Mouse (Mus musculus): Measurements from ENCODE around the gene Asic2.

The Asic2 gene

DNA sequence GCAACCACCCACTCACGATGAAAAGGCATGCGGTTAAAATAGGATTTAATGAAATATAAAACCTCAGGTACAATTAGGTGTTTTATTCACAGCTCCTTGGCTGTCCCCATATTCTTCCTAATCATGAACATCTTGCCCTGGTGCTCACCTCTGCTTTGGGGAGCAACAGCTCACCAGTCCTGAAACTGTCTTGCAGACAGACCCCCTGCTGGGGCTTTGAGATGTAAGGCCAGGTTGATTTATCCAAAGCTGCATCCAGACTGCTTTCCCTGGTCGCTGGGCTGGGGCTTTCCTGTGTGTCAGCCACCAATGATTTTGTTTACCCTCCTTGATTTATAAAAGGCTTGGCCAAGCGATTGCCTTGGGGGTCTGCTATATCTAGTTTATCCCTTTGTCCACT is 805.2 kb downstream of the Asic2 start:
- WGBS = 62% methylated on average over 4 of the region's 4 CpGs

DNA sequence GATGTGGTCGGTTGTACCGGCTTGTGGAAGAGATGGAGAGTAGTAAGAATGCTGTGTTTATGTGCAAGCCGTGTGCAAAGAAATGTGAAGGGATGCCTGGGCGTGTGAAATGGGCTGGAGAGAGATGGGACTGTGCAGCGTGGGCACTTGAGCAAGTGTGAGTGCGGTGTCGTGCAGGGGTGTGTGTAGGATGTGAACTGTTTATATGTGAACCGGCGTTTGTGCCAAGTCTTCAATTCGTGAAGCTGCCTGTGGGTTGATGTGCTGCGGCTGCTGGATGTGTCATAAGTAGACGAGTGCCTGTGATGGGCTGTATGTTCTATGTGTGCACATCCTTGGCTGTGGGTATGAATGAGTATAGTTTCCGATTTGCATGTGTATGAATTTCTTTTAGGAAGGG is 814.4 kb downstream of the Asic2 start:
- 5% methylated on average over 13 of the region's 13 CpGs for WGBS

DNA sequence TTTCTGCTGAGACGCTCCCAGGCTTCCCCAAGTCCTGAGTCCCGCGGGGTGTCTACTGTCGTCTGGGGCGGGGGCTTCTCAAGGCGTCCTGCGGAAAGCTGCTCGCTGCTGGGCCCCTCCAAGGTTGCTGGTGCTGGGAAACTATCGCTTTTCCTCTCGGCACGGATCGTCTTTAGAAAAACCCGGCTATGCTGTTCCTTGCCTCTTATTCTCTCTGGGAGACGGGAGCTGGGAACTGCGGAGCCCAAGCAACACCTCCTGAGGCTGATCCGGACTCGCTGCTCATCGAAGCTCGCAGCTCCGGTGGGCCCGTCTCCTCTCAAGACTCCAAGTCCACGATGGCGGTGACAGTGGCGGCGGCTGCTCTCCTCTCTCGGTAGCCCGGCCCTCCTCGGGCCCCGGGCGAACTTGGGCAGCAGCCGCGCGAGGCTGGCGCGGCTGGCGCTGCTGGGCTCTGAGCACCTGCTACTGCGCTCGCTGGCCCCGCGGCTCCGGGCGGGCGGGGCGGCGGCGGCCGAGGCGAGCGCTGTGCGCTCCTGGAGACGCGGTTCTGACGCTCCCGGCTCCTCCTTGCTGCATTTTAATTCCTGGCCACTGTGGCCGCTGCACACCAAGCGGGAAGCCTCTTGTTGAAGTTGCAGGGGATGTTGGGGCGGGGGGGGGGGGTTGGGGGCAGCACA is 815.0 kb downstream of the Asic2 start:
- WGBS = under 1% methylated on average over 57 of the region's 57 CpGs

DNA sequence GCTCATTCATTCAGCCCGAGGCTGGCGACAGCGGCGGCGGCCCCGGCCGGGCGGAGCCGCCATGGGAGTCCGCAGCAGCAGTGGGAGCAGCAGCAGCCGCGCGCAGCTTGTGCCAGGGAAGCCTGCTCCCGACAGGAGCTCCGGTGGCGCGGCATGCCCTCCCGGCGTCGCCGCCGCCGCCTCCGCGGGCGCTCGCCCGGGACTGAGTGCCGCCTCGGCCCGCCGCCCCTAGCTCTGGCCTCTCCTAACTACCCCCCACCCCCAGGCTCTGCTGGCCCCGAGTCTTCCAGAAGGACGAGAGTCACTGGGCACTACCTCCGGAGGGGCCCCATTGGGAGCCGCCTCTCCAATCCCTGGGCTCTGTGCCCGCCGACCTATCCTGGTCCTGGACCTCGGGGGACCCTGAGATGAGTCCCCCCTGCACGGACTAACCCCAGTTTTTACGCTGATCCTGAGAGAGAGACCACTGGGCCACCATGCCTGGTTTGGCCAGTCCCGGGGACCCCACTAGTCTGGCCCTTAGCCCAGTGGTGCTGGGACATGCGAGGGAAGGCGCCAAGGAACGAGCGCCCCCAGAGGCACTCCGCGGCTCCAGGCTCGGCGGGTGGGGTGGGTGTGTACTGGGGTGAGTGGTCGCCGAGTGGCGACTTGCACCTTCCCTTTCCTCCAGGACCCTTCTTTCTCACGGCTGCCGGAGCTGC is 815.6 kb downstream of the Asic2 start:
- WGBS = under 1% methylated on average over 53 of the region's 55 CpGs

DNA sequence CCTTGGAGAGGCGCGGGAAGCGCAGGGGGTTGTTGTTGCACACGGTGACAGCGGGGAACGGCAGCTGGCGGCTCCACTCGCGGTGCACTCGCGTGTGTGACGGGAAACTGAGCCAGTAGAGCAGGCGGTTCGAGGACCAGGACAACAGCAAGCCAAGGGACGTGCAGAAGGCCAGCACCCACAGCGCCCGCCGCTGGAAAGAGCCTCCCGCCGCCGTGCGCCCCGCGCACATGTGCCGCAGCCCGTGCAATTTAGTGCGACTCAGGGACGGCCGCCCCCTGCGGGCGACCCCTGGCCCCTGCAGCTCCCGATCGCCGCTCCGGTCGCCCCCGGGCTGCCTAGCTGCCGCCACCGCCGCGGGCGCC is 816.3 kb downstream of the Asic2 start:
- WGBS = 2% methylated on average over 42 of the region's 42 CpGs

DNA sequence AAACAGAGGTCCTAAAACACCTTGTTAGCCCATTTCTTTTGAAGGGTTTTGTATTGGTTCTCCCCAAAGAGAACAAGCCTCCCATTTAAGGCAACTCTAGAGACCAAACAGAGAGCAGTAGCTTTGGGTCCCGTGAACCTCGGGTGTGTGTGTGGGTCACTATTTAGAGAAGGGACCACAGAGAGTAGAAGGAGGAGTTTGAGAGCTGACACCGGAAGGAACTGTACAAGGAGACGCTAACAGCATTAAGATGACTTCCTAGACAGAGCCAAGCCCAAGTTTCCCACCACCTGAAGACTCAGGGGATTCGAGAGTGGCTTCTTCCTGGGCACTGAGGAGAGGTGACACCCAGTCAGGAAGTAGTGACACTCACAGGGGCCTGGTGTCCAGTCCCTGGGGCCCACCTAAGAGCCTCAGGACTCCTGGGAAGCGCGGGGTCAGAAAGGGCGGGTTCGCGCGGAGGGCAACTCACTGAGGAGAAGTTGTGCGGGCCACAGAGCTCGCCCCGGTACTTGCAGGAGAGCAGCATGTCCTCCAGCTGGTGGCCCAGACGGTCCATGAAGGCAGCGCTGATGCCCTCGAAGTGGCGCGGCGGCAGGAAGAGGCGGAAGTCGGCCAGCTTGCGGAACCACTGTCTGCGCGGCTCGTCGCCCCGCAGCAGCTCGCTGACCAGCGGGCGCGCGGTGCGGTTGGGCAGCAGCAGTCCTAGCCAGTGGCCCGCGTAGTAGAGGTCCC is 816.8 kb downstream of the Asic2 start:
- 3% methylated on average over 36 of the region's 36 CpGs for WGBS

DNA sequence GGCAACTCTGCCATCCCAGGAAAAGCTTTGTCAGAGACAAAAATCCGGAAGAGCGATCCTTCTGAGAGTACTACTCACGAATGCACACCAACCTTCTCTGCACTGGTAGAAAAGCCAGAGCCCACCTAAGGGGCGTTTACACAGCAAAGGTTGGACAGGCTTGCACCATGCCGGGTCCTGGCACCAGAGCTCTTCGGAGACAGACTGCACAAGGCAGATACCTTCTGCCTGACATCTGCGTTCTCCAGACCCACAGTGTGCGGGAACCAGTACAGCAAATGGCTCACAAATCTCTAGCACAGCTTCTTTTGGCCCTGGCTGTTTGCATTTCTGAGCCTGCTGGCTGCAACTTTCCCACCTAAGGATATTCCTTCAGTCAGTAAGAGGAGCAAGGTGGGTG is 817.6 kb downstream of the Asic2 start:
- WGBS = 57% methylated on average over 8 of the region's 8 CpGs

DNA sequence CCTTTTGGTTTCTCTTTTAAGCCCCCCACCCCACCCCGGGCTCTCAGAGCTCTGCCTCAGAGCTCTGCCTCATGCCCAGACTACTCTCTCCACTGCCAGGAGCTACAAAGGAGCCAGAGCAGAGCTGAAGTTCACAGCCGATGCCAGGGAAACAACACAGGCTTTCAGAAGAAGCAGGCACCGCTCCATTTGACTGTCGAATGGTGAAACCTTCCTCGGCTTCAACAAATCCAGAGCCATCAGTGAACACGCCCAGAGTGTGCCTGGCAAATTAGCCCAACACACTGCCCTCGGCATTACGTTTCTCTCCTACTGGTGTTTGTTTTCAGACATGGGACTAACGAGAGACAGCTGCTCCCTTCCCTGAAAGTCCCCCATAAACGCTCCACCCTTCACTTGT is 819.8 kb downstream of the Asic2 start:
- 26% methylated on average over 10 of the region's 10 CpGs for WGBS

DNA sequence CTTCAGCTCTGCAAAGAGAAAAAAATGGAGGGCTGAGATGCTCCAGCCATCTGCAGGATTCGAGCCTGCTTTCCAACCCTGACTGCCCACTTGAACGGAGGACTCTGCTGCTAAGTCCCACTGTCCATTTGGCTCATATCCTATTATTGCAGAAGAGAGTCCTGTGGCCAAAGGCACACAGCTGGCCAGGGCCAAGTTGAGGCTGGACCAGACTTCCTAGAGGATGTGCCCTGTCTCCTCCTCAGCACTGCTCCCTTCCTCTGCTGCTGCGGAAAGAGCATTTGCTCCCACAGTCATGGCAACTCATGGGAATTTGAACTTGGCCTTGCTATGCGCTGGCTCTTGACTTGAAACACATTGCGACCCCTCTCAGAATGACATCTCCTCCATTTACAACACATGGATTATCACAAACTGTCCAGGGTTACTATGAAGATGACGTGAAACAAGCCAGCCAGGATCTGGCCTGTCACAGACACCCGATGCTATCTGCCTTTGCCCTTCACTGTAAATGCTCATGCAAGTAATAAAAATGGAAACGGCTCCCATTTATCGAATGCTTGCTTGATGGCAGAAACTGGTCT is 821.6 kb downstream of the Asic2 start:
- WGBS = 83% methylated on average over 9 of the region's 9 CpGs

DNA sequence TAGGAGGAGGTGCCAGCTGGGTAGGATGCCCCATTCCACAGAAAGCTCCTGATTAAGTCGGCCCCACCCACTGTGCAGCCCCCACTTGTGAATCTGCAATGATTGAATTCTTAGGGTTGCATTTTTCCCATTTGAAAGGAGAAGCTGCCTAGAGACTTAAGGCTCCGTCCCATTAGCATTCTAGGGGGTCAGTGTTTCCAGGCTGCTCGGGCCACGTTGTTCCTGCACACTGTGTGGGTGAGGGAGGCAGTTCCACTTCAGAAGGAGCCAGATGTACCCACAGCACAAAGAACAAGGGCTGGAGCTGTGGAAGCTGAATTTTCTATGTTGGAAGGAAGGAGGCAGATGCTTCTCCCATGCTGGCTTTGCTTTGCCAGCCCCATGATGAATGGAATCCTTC is 833.1 kb downstream of the Asic2 start:
- WGBS = 32% methylated on average over 4 of the region's 4 CpGs

DNA sequence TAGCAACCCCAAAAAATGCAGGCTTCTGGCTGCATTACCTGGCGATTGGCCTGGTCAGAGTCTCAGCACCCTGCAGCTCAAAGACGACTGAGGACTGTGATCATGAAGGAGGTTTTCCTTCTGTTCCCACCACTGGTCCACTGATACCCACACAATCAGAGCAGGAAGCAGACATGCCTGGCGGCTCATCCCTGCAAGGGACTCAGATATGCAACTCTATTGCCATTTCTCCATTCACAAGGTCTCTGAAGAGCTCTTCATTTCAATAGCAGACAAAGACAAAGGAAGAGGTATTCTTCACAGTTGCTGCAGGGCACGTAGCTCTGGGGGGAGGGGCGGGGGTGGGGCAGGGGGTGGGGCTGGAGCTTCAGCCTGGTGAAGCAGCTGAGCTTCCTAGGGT is 834.3 kb downstream of the Asic2 start:
- 34% methylated on average over 5 of the region's 5 CpGs for WGBS

DNA sequence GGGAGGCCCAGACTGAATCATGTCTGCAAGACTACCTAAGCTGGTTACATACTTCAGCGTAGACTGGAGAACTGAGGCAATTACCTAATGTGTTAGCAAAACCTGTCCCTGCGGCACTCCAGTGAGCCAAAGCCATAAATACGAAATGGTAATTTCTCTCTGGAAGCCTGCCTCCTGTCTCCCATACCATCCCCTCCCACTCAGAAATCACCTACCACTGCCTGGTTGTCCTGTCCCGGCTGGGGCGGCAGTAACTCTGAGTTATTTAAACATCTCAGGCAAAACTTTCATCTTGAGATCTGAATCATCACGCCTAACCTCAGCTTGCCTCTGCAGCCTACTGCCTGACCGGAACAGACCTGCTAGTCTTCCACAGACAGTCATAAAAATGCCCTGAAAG is 835.6 kb downstream of the Asic2 start:
- 53% methylated on average over 7 of the region's 7 CpGs for WGBS

DNA sequence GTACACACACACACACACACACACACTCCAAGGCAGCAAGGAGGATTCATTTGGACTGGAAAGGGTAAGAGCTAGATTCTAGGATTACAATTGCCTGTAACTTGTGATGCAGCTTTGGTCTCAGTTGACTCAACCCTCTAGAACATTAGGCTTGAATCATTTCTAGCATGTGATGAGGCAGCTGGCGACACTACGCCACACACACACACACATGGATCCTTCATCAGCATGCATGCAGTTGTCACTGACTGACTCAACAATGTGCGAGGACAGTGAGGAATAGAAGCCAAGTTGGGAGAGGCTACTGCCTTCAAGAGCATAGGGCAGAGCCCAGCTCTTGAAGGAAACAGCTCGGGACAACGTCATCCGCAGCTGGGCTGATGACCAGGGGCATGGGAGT is 843.9 kb downstream of the Asic2 start:
- WGBS = 77% methylated on average over 6 of the region's 6 CpGs

DNA sequence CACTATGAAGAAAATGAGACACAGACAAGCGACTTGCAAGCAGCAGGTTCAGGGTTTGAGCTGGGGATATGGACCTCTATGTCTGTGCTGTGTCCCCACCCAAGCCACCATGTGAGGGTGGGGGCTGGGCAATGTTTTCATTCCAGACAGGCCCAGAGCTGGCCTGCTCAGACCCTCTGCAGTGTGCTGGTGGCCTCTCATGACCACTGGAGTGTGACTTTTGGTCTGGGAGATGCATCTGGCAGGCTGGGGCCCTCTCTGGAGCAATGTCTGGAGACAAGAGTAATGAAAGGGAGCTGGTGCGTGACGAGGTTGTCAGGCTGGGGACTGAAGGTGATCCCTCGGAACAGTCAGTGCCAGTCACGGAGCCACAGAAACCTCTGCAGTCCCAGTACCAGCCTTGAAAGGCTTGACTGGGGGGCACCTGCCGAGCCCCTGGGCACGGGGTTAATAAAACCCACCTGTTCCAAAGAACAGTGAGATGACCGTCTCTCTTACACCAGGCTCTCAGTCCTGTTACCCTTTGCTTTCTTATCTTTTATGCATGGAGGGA is 848.2 kb downstream of the Asic2 start:
- 91% methylated on average over 8 of the region's 8 CpGs for WGBS

DNA sequence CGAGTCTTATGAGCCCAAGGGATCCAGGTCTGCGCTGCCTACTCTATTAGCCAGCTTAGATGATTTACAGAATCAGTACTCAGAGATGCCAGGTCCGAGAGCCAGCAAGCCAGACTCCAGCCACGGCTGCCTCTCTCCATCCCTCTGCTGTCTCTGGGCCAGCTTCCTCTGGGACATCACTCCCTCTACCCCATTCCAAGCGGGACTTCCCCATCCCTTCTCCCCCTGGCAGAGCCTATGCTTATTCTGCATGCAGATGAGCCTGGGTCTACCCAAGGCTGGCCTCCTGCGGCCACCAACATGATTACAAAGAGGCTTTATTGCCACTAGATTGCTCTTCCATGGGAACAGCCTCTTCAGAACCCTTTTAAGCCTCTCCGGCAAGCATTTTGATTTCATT is 850.2 kb downstream of the Asic2 start:
- WGBS = 57% methylated on average over 7 of the region's 7 CpGs

DNA sequence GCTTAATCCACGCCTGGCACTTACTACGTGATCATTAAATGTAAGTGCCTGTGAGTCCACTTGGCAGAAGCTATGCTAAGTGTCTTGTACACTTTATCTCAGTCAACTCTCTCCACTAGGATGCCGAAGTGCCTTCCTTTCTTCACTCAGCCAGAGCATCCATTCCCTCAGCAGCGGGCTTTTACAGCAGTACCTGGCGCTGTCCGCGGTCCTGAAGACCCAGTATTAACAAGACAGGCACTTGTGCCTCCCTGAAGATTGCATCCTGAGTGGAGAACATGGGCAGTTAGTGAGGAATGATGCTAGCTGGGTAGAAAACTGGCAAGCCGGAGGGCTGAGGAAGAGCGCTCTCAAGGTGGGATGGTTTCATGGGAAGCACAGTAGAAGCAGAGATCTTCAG is 852.6 kb downstream of the Asic2 start:
- 68% methylated on average over 9 of the region's 9 CpGs for WGBS

DNA sequence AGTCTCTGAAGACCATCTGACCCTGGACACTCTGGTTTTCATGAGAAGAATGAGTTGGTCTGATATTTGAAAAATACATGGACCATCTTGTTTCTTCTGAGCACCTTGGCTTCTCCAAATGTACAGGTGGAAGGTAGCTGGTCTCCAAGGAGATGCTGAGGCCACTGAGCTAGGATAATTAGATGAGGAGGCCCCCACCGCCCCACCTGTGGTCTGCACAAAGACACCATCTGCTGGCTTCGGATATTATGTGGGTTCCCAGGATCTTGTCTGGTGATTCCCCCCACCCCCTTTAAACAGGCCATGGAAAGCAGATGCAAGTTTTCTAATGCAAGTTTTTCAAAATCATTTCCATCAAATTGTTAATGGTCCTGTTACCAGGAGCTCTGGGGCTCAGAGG is 856.6 kb downstream of the Asic2 start:
- WGBS = 89% methylated on average over 2 of the region's 2 CpGs

DNA sequence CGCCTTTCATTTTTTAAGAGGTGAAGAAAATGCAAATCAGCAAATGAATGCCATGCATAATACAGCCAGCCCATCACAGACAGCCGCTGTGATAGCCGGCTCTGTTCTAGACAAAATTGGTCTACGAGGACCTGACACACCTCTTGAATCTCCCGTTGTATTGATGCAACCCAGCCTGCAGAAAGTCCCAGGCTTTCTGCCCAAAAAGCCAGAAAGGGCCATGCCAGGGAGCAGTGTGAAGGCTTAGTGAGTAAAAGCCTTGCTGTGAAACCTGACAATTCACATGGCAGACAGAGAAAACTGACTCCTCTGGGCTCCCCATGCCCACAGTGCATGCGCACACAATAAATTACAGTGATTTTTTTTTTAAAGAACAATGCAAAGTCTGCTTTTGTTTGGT is 858.2 kb downstream of the Asic2 start:
- WGBS = 50% methylated on average over 6 of the region's 6 CpGs

DNA sequence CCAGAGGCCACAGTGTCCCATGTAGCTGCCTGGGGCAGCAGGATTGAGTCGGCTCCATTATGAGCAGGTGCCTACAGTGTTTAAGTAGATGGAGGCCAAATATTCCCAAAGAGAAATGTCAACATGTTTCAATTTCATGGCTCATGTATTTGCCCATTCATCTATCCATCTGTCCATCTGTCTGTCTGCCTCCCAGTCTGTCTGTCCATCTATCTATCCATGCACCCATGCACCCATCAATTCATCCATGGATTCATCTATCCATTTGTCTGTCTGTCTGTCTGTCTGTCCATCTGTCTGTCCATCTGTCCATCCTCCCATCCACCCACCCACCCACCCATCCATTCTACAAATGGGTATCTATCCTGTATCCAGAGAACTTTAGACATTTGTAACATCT is 861.3 kb downstream of the Asic2 start:
- 83% methylated on average over 1 of the region's 1 CpGs for WGBS

DNA sequence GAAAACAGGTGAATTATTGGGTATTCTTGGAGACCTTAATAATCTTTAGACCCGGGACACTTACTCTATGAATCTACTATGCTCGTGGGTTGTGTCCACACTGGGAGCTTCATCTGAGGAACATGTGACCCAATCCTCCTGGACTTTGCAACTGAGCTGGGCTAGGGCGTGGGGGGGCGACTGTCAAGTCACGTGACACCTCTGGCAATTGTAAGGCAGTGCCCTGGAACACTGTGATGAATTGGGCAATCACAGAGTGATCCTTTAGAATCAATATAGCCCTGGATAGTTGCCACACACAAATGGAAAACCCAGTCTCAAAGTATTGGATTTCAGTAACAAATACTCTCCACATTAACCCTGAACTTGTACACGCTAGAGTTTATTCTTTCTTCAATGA is 867.4 kb downstream of the Asic2 start:
- 85% methylated on average over 6 of the region's 6 CpGs for WGBS

DNA sequence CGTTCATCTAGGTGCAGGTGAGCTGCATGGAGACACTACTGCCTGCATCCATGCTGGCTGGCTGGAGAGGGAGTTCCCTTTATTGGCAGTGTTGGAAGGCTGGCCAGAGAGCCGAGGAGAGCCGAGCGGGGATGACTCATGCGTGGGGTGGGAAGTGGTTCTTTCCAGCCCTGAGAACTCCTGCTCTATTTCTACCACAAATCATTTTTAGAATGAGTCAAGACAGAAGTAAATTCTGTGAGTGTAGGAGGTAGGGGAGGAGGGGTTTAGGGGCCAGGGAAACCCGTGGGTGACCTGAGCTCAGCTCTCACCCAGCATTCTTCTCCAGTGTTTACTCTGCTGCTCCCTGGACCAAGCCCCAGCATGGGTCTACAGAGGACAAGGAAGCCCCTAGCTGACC is 872.2 kb downstream of the Asic2 start:
- WGBS = 31% methylated on average over 6 of the region's 6 CpGs

DNA sequence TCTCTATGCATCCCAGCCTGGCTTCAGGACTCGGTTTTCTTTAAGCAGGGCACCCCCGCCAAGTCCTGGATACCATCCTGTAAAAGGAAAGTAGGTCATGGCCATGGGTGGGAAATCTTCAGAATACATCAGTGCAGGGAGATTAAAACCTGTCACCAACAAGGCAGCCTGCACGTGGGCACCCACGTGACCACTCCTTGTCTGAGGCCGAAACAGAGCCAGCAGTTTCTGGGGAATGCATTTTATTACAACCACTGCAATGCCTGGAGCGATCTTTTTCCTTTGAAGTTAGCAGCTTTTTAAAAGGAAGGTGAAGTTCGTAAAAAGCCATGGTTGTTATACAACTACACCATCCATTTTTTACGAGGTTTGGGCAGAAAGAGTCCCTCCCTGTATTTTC is 873.7 kb downstream of the Asic2 start:
- WGBS = 42% methylated on average over 8 of the region's 8 CpGs
